Mouse (Mus musculus) left cerebral cortex, postnatal 10 days (tissue): ENCODE measurements at regions not wholly inside any gene's neighbourhood (a gene's known extent, or its start where the extent isn't known, plus 50 kb on each side); places are given as distances from the start of the nearest gene placed in this dataset.
"Not testable (repeated sequence)": the region's sequence is repeated elsewhere in the genome, so short reads cannot be mapped to it uniquely, and the experiment has no call there.

Source experiments
- DNase-seq, 2 experiments: peaks; one replicate each; pipeline ENCODE4 v3.0.0; 2021 to 2022; ENCODE audit warnings: low spot score in 2 of 2, mixed read lengths in 1 of 2; ENCODE audit errors: extremely low spot score in 1 of 2
- intact Hi-C: fragments of 180-260 bp; cut with DNase I; formaldehyde crosslinking; loops from one replicate; pipeline ENCODE4 v1.15.1; 2025

- intact Hi-C loops, DNase-seq: not testable (repeated sequence)
Measured at GRCm38 (mm10) chr16:21102033-21102432, 51.8 kb downstream of the Teddm3 start.

- intact Hi-C loops, DNase-seq: not testable (repeated sequence)
Measured at GRCm38 (mm10) chr16:21100126-21100525, 53.7 kb downstream of the Teddm3 start.

GRCm38 (mm10) chr16:21074779-21075148, 79.0 kb downstream of the Teddm3 start:
- DNase-seq, result no peak
- intact Hi-C loops, result loop anchor here (10.0 kb wide), 1 partner anchor 160 kb away; no protein-coding TSS in a partner anchor

- intact Hi-C loops, result loop anchor here (10.0 kb wide), 1 partner anchor 159 kb away; no protein-coding TSS in a partner anchor
- not testable (repeated sequence) for DNase-seq
Measured at GRCm38 (mm10) chr16:21074082-21074778, 79.6 kb downstream of the Teddm3 start.

GRCm38 (mm10) chr16:21060211-21060610, 93.6 kb downstream of the Teddm3 start:
- intact Hi-C loops, result no loop called here
- DNase-seq, result no peak

DNA sequence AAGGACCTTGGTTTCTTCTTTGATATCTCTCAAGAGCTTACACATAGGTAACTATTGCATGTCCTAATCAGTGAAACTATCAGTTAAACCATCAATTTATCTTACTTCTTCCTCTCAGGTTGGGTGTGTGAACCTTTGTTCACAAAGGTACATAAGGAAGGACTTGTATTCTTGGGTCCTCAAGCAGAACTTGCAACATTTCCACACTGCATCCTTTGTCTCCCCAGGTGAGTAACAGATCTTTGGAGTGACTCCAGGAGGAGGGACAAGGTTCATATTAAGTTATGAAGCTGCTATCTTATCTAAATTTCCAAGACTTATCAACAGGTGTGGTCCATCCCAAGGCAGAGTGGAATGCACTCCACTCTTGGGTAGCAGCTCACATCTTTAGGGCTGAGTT, 99.0 kb downstream of the Teddm3 start:
- intact Hi-C loops, result no loop called here
- DNase-seq, result no peak

GRCm38 (mm10) chr16:21022087-21022486, 131.7 kb downstream of the Teddm3 start:
- DNase-seq, intact Hi-C loops: not testable (repeated sequence)

GRCm38 (mm10) chr16:21004871-21005270, 148.9 kb downstream of the Teddm3 start:
- DNase-seq, result no peak
- intact Hi-C loops, result no loop called here

- no peak for DNase-seq
- intact Hi-C loops, result no loop called here
Measured at GRCm38 (mm10) chr16:21001126-21001525, 152.7 kb downstream of the Teddm3 start.

DNA sequence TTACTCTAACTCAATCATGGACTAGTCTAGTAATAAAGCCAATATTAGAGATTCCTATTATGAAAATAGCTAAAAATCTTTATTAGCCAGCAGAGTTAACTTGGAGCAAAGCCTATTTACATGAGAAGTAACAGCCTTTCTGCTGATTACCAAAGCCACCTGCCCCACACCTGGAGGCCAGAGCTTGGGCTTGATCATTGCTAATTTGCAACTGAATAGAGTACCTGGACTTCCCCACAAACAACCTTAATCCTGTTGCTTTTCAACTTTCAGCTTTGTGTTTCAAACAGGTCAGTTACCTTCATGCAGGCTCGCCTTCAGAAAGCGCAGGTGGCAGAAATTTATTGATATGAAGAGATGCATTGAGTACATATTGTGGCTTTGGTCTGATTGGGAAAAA, 163.3 kb downstream of the Teddm3 start:
- intact Hi-C loops, result no loop called here
- DNase-seq, result no peak

- DNase-seq, result no peak
- intact Hi-C loops, result no loop called here
Measured at GRCm38 (mm10) chr16:20975406-20975805, 178.4 kb downstream of the Teddm3 start.

GRCm38 (mm10) chr16:20972442-20972841, 181.4 kb downstream of the Teddm3 start:
- intact Hi-C loops, result no loop called here
- DNase-seq, result no peak

DNA sequence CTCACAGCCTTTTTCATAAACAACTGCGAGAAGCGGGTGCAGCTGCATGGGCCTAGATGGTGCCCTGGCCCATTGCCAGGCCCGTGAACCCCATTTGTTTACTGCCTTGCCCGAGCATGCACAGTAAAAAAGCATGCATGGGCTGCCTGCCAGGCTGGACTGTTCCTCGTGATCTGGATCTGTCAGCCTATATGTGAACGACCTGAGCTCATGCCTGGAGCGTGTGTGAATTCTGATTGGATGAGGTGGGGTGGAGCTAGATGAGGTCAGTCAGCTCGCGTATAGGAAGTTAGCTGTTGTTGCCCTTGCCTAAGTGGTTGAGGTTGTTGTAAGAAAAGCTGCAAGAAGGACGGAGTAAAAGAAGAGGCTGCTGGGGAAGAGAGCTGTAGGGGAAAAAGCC, 194.9 kb downstream of the Teddm3 start:
- DNase-seq, result peak; percentile 9 to 42
- intact Hi-C loops, result no loop called here

DNA sequence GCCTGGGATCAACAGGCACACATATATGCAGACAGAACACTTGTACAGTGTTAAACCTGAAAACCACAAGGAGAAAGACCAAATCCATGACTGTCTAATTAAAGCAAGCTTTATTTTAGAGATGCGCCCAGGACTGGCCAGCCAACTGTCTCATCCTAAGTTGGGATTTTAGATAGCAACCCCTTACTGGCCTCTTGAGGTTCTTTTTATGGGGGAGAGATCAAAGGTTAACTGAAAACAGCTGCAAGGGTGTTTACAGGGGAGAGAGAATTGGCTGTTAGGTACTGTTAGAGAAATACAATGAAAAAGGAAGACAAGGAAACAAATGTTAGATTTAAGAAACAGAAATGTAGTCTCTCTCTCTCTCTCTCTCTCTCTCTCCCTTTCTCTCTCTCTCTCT, 202.4 kb upstream of the Thpo start:
- intact Hi-C loops, result no loop called here
- DNase-seq, result no peak

DNA sequence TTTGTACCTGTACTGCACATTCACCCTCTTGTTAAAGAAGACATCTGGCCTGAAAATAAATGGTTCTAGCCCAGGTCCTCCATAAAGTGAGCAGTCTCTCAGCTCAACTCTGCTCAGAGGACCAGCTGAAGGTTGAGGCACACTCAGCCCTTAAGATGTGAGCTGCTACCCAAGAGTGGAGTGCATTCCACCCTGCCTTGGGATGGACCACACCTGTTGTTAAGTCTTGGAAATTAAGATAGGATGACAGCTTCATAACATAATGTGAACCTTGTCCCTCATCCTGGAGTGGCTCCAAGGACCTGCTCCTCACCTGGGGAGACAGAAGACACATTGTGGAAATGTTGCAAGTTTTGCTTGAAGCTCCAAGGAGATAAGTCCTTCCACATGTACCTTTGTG, 200.5 kb upstream of the Thpo start:
- intact Hi-C loops, result not testable (repeated sequence)

GRCm38 (mm10) chr16:20930003-20930402, 195.7 kb upstream of the Thpo start:
- intact Hi-C loops, DNase-seq: not testable (repeated sequence)

More for the DNA sequence above, 200.5 kb upstream of the Thpo start:
- not testable (repeated sequence) for DNase-seq

DNA sequence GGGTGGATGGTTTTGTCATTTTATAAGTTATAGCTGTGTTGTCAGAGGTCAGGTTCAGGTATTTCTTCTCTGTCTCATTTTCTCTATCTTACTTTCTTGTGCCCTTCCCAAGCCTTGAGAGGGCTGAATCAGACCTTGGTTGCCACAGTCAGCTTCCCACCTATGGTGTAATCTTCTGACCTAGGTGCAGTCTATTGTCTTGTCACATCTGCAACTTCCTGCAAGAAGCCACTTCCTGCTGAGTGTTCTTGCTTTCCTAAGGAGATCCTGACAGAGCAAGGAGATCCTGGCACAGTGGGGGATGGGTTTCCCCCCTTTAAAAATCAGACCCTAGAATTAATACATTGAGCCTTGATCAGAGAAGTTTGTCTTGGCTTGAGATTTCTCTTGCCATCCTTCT, 191.5 kb upstream of the Thpo start:
- intact Hi-C loops, DNase-seq: not testable (repeated sequence)

- DNase-seq, result not testable (repeated sequence)
- intact Hi-C loops, result loop anchor here (10.0 kb wide), 1 partner anchor 164 kb away; no protein-coding TSS in a partner anchor
Measured at GRCm38 (mm10) chr16:20910864-20911263, 176.6 kb upstream of the Thpo start.

- not testable (repeated sequence) for DNase-seq
- intact Hi-C loops, result loop anchor here (10.0 kb wide), 1 partner anchor 276 kb away; no protein-coding TSS in a partner anchor
Measured at GRCm38 (mm10) chr16:20908467-20909351, 174.4 kb upstream of the Thpo start.

DNA sequence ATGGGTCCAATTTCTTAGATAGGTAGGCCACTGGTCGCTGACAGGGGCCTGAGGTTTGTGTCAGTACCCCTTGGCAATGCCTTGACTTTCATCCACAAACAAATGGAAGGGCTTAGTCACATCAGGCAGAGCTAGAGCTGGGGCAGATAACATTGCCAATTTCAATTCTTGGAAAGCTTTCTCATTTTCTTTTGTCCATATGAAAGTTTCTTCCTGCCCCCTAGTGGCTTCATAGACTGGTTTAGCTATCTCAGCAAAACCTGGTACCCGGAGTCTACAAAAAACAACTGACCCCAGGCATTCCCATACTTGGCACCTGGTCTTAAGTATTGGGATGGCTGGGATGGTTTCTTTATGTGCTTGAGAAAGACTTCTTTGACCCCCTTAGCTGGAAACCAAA, 161.4 kb upstream of the Thpo start:
- peak in 1 of 2 experiments; percentile 5 for DNase-seq
- intact Hi-C loops, result loop anchor here (5.0 kb wide), 2 partner anchors 93 to 168 kb away; no protein-coding TSS in a partner anchor
